Mouse (Mus musculus) heart, embryonic 14.5 days (tissue): ENCODE measurements around the gene Ftsj3. TPM values are rescaled to one million over a fixed set of nuclear protein-coding genes. Genes with fewer than 3 reads are reported as not detected.
"Not testable (repeated sequence)": the region's sequence is repeated elsewhere in the genome, so short reads cannot be mapped to it uniquely, and the experiment has no call there.

Source experiments
- ATAC-seq: fragments of 200-750 bp; cut with Nextera tagmentation; 2 replicates; pipeline ENCODE4 v1.8.0; 2017; ENCODE audit warnings: low read depth, moderate TSS enrichment; ENCODE audit not compliant: insufficient number of reproducible peaks, insufficient read depth, low FRiP score
- H3K27ac ChIP-seq, 2 experiments: fragments of 200-500 bp in 1 of 2; fragments of 300-500 bp in 1 of 2; sonication (generic) in 1 of 2; replicated peaks in 1 of 2; 2 replicates each; pipeline ENCODE4 v1.5.1; 2012 to 2014; ENCODE audit warnings: low read depth in 2 of 2, low read length in 2 of 2, control low read depth in 1 of 2, mild to moderate bottlenecking in 1 of 2, mixed read lengths in 1 of 2; ENCODE audit not compliant: control insufficient read depth in 1 of 2, insufficient read depth in 1 of 2
- H3K27me3 ChIP-seq: fragments of 300-500 bp; sonication (generic); 2 replicates; pipeline ENCODE4 v1.6.1; 2014; ENCODE audit warnings: mild to moderate bottlenecking, low read length, control low read depth; ENCODE audit not compliant: control insufficient read depth, insufficient read depth
- H3K36me3 ChIP-seq: fragments of 300-500 bp; sonication (generic); 2 replicates; pipeline ENCODE4 v1.6.1; 2014; ENCODE audit warnings: mild to moderate bottlenecking, control low read depth, low read length, mixed read lengths; ENCODE audit not compliant: control insufficient read depth, insufficient read depth
- H3K4me1 ChIP-seq, 2 experiments: fragments of 200-500 bp in 1 of 2; fragments of 300-500 bp in 1 of 2; sonication (generic) in 1 of 2; 2 replicates each; pipeline ENCODE4 v1.6.1; 2012 to 2014; ENCODE audit warnings: low read length in 2 of 2, control low read depth in 1 of 2, mixed read lengths in 1 of 2; ENCODE audit not compliant: control insufficient read depth in 2 of 2, insufficient read depth in 2 of 2
- H3K4me2 ChIP-seq: fragments of 300-500 bp; sonication (generic); 2 replicates; pipeline ENCODE4 v1.6.1; 2014; ENCODE audit warnings: mild to moderate bottlenecking, low read length
- H3K4me3 ChIP-seq, 2 experiments: fragments of 200-500 bp in 1 of 2; fragments of 300-500 bp in 1 of 2; sonication (generic) in 1 of 2; 2 replicates each; pipeline ENCODE4 v1.5.1; 2012 to 2014; ENCODE audit warnings: low read length in 2 of 2, mild to moderate bottlenecking in 2 of 2, control low read depth in 1 of 2, low read depth in 1 of 2, moderate library complexity in 1 of 2; ENCODE audit not compliant: control insufficient read depth in 1 of 2, insufficient read depth in 1 of 2
- H3K9ac ChIP-seq: fragments of 300-500 bp; sonication (generic); 2 replicates; pipeline ENCODE4 v1.6.1; 2014; ENCODE audit warnings: mild to moderate bottlenecking, low read length
- H3K9me3 ChIP-seq: fragments of 300-500 bp; sonication (generic); 2 replicates; pipeline ENCODE4 v1.6.1; 2016; ENCODE audit warnings: low read length, control low read depth; ENCODE audit not compliant: control insufficient read depth
- WGBS: fragments of 180-500 bp; shearing (Covaris S2); extraction: QIAGEN DNeasy Blood & Tissue Kit; methylation state at CpG from one replicate; pipeline ENCODE4 v1.1.7; 2014; 5-methylcytosine and 5-hydroxymethylcytosine counted together
- polyA plus RNA-seq: library from polyadenylated mRNA; unstranded; fragments of >200 nt; fragmentation: Nextera tagmentation; extraction: Ambion mirVana; gene quantifications from 2 replicates; pipeline ENCODE4 v1.2.1, GENCODE M21; 2014

The Ftsj3 gene
- polyA plus RNA-seq, 1 experiment from 2014 or later, result 31.7 TPM

DNA sequence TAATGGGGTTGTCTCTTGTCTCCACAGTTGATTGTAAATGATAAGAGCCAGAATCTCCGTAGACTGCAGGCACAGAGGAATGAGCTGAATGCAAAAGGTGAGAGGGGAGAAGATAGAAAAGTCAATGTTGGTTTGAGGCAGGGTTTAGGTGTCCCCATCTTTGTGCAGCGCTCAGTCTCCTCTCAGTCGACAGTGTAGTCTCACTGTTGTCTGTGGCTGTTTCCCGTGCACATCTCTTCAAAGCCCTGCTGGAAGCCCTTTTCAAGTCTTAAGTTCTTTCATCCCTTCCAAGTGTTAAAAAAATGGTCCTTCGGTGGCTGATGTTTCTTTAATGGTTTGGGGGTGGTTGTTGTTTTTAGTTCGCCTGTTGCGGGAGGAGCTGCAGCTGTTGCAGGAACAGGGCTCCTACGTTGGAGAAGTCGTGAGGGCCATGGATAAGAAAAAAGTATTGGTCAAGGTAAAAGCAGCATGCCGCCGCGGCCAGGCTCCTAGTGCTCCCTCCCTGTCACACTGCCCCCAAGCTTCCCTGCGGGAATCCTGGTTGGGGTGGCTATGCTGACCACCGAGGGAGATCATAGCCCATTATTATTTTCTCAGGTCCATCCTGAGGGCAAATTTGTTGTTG, 5.1 kb upstream of the Ftsj3 start:
- no peak overlapping the region for H3K4me2 ChIP-seq
- H3K27ac ChIP-seq, result no peak overlapping the region
- H3K27me3 ChIP-seq, result no peaks in the 10 kb centered on the region
- WGBS, result 75% methylated on average over 14 of the region's 14 CpGs
- peaks cover 2 to 9% of the 10 kb centered on the region in 2 experiments; a peak in 2 of 4 replicates for H3K4me1 ChIP-seq
- H3K4me3 ChIP-seq, result no peak overlapping the region
- no peak for ATAC-seq
- no peak overlapping the region for H3K9ac ChIP-seq
- no peaks in the 10 kb centered on the region for H3K9me3 ChIP-seq
- H3K36me3 ChIP-seq, result peaks cover 77% of the 10 kb centered on the region

DNA sequence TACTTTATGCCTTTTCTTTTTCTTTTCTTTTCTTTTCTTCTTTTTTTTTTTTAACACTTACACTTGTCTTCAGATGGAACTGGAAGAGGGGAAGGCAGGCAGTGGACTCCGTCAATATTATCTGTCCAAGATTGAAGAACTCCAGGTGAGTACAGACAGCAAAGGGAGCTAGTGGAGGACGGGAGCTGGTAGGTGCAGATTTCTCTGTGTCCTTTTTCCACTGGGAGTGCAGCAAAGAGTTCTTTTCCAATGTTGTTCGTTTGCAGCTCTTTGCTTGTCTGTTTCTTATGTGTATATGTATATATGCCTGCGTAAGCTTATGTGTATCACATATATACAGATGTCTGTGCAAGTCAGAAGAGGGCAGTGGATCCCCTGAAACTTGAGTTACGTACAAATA, 896 bp upstream of the Ftsj3 start:
- ATAC-seq, result no peak
- H3K9ac ChIP-seq, result peak overlapping the region; percentile 85
- H3K27ac ChIP-seq, result no peak overlapping the region
- H3K4me3 ChIP-seq, result peak overlapping the region; percentile 50 to 74; a peak in 3 of 4 replicates
- H3K4me2 ChIP-seq, result peak overlapping the region; percentile 95
- 51% methylated on average over 5 of the region's 5 CpGs for WGBS
- peaks cover 62% of the 10 kb centered on the region for H3K36me3 ChIP-seq
- peaks cover 4 to 18% of the 10 kb centered on the region in 2 experiments for H3K4me1 ChIP-seq
- H3K9me3 ChIP-seq, result no peaks in the 10 kb centered on the region
- H3K27me3 ChIP-seq, result no peaks in the 10 kb centered on the region

- no peaks in the 10 kb centered on the region for H3K27me3 ChIP-seq
- H3K27ac ChIP-seq, result peak overlapping the region; percentile 36 to 71; a peak in 3 of 4 replicates
- ATAC-seq, result no peak; the same call in 1 of the 2 replicates
Measured at GRCm38 (mm10) chr11:106255174-106255573, 705 bp downstream of the Ftsj3 start.

DNA sequence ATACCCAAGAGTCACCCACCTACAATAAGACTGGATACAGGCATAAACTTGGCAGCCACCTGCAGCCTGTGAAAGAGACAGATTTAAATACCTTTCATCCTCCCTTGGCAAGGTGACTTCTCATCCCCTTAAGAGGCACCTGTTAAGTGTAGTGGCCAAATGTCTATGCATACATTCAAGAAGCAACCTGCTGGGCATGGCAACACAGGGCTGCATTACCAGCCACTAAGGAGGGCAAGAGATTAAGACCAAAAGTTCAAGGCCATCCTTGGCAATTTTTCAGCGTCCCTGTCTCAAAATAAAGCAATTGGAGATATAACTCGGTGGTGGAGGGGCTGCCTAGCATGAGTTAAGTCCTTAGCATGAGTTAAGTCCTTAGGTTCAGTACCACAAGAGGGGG, 1.1 kb downstream of the Ftsj3 start:
- 16% methylated on average over 2 of the region's 2 CpGs for WGBS
- Histone ChIP-seq H3K9ac (peak overlapping the region; percentile 85), H3K4me2 (peak overlapping the region; percentile 95), H3K9me3 (no peaks in the 10 kb centered on the region), H3K36me3 (peaks cover 68% of the 10 kb centered on the region), H3K4me3 (peak overlapping the region; percentile 50 to 74), H3K4me1 (peaks cover 4 to 18% of the 10 kb centered on the region in 2 experiments), H3K27ac (0 out of 4 replicates have a peak overlapping the region, but pooled peaks of 1 of the 2 experiments have one; percentile 71), H3K27me3 (no peaks in the 10 kb centered on the region)
- ATAC-seq, result no peak

More at GRCm38 (mm10) chr11:106255174-106255573, 705 bp downstream of the Ftsj3 start:
- Histone ChIP-seq H3K9me3 (no peaks in the 10 kb centered on the region), H3K4me2 (peak overlapping the region; percentile 95), H3K36me3 (peaks cover 64% of the 10 kb centered on the region), H3K4me1 (peaks cover 4 to 18% of the 10 kb centered on the region in 2 experiments), H3K9ac (peak overlapping the region; percentile 85), H3K4me3 (peak overlapping the region; percentile 50 to 74)
- WGBS, result 2% methylated on average over 22 of the region's 22 CpGs

DNA sequence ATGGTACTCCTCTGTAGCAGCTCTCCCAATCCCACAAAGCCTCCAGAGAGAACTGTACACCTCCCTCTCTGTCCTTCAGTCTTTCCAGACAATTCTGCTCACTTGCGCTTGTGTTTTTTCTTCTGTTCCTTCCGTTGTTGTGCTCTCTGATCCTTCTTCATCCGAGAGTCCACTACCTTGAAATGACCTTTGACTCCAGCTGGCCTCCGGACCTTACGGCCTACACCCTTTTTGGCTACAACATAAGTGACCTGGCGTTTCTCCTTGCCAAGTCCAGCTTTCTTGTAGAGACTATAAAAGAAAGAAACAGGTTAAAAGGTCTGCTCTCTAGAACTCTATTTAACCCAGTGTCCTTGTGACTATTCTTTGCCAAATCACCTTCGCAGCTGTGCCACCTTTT, 6.6 kb downstream of the Ftsj3 start:
- Histone ChIP-seq H3K4me1 (no peaks in the 10 kb centered on the region; a peak in 1 of 4 replicates), H3K9me3 (no peaks in the 10 kb centered on the region), H3K4me2 (no peak overlapping the region), H3K27ac (no peak overlapping the region), H3K4me3 (no peak overlapping the region), H3K27me3 (no peaks in the 10 kb centered on the region), H3K9ac (no peak overlapping the region), H3K36me3 (peaks cover 100% of the 10 kb centered on the region)
- no peak for ATAC-seq
- WGBS, result 84% methylated on average over 7 of the region's 7 CpGs

DNA sequence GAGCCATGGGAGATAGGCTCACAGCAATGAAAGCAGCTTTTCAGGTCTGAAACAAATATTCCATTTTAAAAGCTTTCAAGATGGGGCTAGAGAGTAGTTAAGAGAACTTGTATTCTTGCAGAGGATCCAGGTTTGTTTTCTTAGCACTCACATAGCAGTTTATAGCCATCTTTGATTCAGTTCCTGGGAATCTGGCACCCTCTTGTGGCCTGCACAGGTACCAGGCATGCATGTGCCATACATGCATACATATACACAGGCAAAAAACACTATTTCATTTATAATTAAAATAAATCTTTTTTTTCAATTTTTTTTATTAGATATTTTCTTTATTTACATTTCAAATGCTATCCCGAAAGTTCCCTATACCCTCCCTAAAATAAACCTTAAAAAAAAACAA, 9.0 kb downstream of the Ftsj3 start:
- WGBS, result 98% methylated on average over 1 of the region's 1 CpGs
- H3K4me1 ChIP-seq, result no peaks in the 10 kb centered on the region
- no peaks in the 10 kb centered on the region for H3K27me3 ChIP-seq
- peaks cover 100% of the 10 kb centered on the region for H3K36me3 ChIP-seq
- no peak overlapping the region for H3K27ac ChIP-seq
- no peak for ATAC-seq
- no peaks in the 10 kb centered on the region for H3K9me3 ChIP-seq
- no peak overlapping the region for H3K4me2 ChIP-seq
- no peak overlapping the region for H3K9ac ChIP-seq
- H3K4me3 ChIP-seq, result no peak overlapping the region

GRCm38 (mm10) chr11:106233978-106234377, 21.9 kb downstream of the Ftsj3 start:
- not testable (repeated sequence) for H3K9ac ChIP-seq, H3K4me3 ChIP-seq, H3K27me3 ChIP-seq, H3K4me1 ChIP-seq, H3K27ac ChIP-seq, ATAC-seq, H3K9me3 ChIP-seq, H3K4me2 ChIP-seq
- H3K36me3 ChIP-seq, result peaks cover 88% of the 10 kb centered on the region
- 86% methylated on average over 8 of the region's 8 CpGs for WGBS

GRCm38 (mm10) chr11:106220603-106221002, 35.3 kb downstream of the Ftsj3 start:
- no peak overlapping the region for H3K4me2 ChIP-seq
- H3K36me3 ChIP-seq, result peaks cover 17% of the 10 kb centered on the region
- H3K27ac ChIP-seq, result no peak overlapping the region
- H3K4me1 ChIP-seq, result peaks cover 0 to 9% of the 10 kb centered on the region in 2 experiments; a peak in 1 of 4 replicates
- H3K27me3 ChIP-seq, result no peaks in the 10 kb centered on the region
- no peak overlapping the region for H3K4me3 ChIP-seq
- H3K9ac ChIP-seq, result no peak overlapping the region
- no peak for ATAC-seq
- WGBS, result 89% methylated on average over 3 of the region's 3 CpGs
- no peaks in the 10 kb centered on the region for H3K9me3 ChIP-seq
